Mouse (Mus musculus): ENCODE data around the gene C8g.

The C8g gene

GRCm38 (mm10) chr2:25501593-25502486 is at the start of gene C8g:
Gene C8g (minus strand): TSS chr2:25501719.
- in situ Hi-C loops (cut with MboI, MseI): no loop called here

- in situ Hi-C loops (cut with MboI, MseI): no loop called here
Observed at GRCm38 (mm10) chr2:25551186-25551585, 49.7 kb upstream of the C8g start.

- in situ Hi-C loops (cut with MboI, MseI): no loop called here
Observed at GRCm38 (mm10) chr2:25549021-25549991, 47.8 kb upstream of the C8g start.

DNA sequence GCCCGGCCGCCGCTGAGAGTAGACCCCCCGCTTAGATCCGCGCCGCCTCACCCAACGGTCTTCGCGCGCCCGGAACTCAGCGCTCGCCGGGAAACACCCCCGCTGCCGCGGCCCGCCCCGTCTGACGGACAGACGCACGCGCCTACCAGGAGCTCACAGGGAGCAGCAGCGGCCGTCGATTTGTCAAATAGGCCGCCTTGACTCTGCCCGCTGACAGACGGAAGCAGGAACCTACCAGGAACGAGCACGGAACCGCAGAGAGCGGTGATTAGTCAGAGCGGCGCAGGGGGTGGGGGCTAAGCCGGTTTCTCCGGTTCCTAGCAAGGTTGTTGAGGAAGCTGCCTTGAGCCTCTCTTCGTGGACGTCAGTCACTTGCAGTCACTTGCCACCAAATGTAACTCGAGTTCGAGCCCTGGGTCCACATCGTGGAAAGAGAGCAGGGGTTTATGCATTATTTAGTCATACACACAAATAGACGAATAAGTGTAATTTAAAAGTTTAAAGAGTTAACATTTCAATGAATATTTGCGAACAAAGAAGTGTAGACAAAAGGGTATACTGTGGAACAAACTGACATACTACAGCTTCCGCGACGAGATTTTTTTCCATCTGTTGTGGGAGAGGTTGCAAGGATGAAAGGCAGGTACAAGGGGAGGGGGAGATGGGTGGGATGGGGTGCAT is 45.4 kb upstream of the C8g start, which contains the start of gene Traf2:
Traf2 (minus strand) TSS at position 130 of the 681 bp plus-strand sequence.
- in situ Hi-C loops (cut with MboI, MseI): no loop called here

DNA sequence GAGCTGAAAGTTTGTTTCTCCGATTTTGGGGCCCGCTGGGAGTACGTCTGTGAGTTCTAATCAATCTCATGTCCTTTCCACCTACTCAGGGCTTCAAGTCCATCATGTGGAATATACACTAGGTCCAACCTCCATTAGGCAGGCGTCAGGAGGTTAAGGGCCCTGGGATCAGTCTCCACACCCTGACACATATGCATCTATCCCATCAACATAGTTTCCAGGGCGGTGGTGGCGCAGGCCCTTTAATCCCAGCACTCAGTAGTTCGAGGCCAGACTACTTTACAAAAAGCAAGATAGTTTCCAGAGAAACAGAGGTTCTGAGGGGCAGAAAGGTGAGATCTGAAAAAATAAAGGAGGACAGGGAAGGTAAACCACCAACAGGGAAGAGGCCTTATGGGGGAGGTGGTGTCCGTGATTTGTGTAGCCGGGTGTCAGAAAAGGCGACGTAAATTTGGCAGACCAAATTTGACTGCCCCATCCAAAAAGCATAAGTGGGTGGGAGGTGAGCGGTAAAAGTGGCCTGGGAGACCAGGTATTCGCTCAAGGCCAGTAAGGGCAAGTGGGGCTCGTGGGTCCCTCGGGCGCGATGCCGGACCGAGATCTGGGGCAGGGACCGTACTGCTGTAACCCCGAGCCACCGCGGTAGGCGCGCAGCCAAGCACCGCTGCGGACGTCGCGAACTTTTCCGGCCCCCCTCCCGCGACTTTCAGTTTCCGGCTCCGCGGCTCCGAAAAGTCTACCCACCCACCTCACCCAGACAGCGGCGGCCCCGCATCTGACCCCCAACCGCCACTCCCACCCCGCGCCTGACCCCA is 44.7 kb upstream of the C8g start:
- in situ Hi-C loops (cut with MboI, MseI): no loop called here

GRCm38 (mm10) chr2:25541644-25542367 is 40.3 kb upstream of the C8g start:
- in situ Hi-C loops (cut with MboI, MseI): no loop called here

GRCm38 (mm10) chr2:25540541-25540948 is 39.0 kb upstream of the C8g start:
- in situ Hi-C loops (cut with MboI, MseI): no loop called here

- in situ Hi-C loops (cut with MboI, MseI): no loop called here
Observed at GRCm38 (mm10) chr2:25536531-25536930, 35.0 kb upstream of the C8g start.

- in situ Hi-C loops (cut with MboI, MseI): no loop called here
Observed at GRCm38 (mm10) chr2:25534866-25535182, 33.3 kb upstream of the C8g start.

DNA sequence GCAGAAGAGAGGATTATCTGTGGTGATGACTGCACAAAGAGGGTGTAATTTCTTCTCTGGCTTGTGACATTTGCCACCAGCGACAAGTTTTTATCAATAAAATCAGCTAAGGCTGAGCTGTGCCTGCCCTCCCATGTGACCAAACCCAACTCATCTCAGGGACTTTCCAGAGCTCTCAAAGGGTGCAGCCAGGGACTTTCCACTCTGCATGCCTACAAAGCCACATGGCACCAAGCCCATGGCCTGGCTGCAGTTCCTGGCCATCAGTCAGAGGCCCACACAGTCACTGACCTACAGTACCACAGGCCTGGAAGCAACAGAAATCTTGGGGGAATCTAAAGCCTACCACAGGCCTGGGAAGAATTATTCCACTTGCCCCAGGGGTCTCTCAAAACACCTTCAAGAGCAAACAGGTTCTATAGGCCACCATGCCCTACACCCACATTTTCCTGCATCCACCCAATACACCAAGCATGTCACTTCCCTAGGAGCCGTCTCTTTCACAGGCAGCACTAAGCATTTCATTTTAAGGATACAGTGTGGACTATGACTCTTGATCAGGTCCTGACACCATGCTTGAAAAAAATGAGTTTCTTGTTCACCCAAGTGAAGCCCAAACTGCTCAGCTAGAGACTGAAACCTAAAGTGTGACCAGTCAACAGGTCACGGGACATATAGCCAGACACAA is 32.8 kb upstream of the C8g start:
- in situ Hi-C loops (cut with MboI, MseI): no loop called here

DNA sequence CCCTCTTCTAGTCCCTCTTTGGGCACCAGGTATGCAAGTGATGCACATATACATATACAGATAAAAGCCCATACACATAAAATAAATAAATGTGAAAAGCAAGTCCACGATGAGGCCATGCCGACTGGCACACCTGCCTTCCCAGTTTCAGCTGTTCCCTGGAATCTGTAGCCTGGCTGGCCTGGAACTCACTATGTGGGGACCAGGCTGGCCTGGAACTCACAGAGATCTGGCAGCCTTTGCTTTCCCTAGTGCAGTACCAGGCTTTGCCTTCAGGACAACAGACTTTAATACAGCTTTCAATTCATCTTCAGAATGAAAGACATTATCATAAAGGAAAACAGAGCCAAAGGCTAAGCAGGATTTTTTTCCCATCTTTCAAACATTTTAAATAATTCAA is 32.2 kb upstream of the C8g start:
- in situ Hi-C loops (cut with MboI, MseI): no loop called here

- in situ Hi-C loops (cut with MboI, MseI): no loop called here
Observed at GRCm38 (mm10) chr2:25526510-25527302, 25.2 kb upstream of the C8g start.

- in situ Hi-C loops (cut with MboI, MseI): no loop called here
Observed at GRCm38 (mm10) chr2:25509912-25510311, 8.4 kb upstream of the C8g start.

GRCm38 (mm10) chr2:25506964-25507363 is 5.4 kb upstream of the C8g start:
- in situ Hi-C loops (cut with MboI, MseI): no loop called here

GRCm38 (mm10) chr2:25505860-25506259 is 4.3 kb upstream of the C8g start:
- in situ Hi-C loops (cut with MboI, MseI): no loop called here

- in situ Hi-C loops (cut with MboI, MseI): no loop called here
Observed at GRCm38 (mm10) chr2:25505000-25505399, 3.5 kb upstream of the C8g start.

DNA sequence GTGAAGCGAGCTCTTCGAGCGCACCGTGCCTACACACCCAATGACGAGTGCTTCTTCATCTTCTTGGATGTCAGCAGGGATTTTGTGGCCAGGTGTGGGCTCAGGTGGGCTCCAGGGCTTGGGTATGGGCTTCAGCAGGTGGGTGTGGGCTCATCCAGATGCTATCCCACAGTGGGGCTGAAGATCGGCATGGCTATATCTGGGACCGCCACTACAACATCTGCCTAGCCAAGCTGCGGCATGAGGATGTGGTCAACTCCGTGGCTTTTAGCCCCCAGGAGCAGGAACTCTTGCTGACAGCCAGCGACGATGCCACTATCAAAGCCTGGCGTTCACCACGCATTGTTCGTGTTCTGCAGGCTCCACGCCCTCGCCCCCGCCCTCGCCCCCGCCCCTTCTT is 3.0 kb upstream of the C8g start:
- in situ Hi-C loops (cut with MboI, MseI): no loop called here

- in situ Hi-C loops (cut with MboI, MseI): no loop called here
Observed at GRCm38 (mm10) chr2:25502726-25503125, 1.2 kb upstream of the C8g start.
